In the genomic region with DNA sequence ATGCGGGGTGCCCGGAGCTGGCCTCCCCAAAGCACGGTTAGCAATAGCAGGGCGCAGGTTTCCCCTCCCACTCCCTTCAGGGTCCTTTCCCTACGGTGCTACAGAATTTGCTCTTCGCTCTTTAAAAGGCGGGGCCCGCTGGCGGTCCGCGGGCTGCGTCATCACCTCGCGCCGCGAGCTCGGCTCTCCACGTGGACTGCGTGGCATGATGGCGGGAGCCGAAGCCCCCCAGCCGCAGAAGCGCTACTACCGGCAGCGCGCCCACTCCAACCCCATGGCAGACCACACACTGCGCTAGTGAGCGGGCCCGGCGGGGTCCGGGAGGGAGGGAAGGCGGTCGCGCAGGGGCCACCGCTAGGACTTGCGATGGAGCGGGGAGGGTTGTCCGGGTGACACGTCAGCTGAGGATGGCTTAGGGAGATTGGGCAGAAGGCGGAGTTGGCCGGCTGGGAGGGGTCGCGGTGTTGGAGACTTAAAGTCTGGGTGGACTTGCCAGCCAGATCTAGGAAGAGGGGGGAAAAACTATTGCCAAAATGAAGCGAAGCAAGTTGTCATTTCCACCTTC, we compare ENCODE assay signal across 8 mouse cellular contexts. TPM values are rescaled to one million over a fixed set of nuclear protein-coding genes. Genes with fewer than 3 reads are reported as not detected.
DNase-seq lines count a peak whose midpoint lies in the region; ATAC-seq and TF ChIP-seq lines count a peak whose summit lies in the region.

No protein-coding gene starts in this region.

- peak overlapping the region; percentile 77 for H3K9ac ChIP-seq in kidney, embryonic 14.5 days (ENCODE audit: low read depth, low read length)
- H3K9ac ChIP-seq in limb, embryonic 15.5 days: peak overlapping the region; percentile 75
- peak overlapping the region; percentile 71 for H3K9ac ChIP-seq in midbrain, postnatal 0 days (replicated peaks; ENCODE audit: low read length, poor library complexity, severe bottlenecking)

- H3K4me3 ChIP-seq in bone marrow, adult 2 months (replicated peaks; ENCODE audit: control insufficient read depth, low read depth, low read length): peak overlapping the region; percentile 82
- H3K4me3 ChIP-seq in embryonic fibroblast, embryonic 13.5 days (ENCODE audit: insufficient read depth, low read length): peak overlapping the region; percentile 84
- H3K4me3 ChIP-seq in heart, embryonic 10.5 days: peak overlapping the region; percentile 98
- H3K4me3 ChIP-seq in kidney, embryonic 14.5 days (ENCODE audit: low read length): peak overlapping the region; percentile 85
- peak overlapping the region; percentile 92 for H3K4me3 ChIP-seq in limb, embryonic 15.5 days
- peak overlapping the region; percentile 79 for H3K4me3 ChIP-seq in midbrain, postnatal 0 days (ENCODE audit: low read depth, low read length)

- H3K27me3 ChIP-seq in heart, embryonic 10.5 days (ENCODE audit: insufficient read depth, poor library complexity, severe bottlenecking): peaks cover 37% of the 10 kb centered on the region
- H3K27me3 ChIP-seq in kidney, embryonic 14.5 days (ENCODE audit: control insufficient read depth, insufficient read depth, low read length): peaks cover 3% of the 10 kb centered on the region; the same call in 1 of the 2 replicates
- peaks cover 2% of the 10 kb centered on the region for H3K27me3 ChIP-seq in limb, embryonic 15.5 days
- 0 out of 2 replicates have a peak, but pooled peaks cover 4% of the 10 kb centered on the region for H3K27me3 ChIP-seq in midbrain, postnatal 0 days (ENCODE audit: insufficient read depth, low read length)

- WGBS in bone marrow, adult 2 months: 1% methylated on average over 44 of the region's 44 CpGs
- under 1% methylated on average over 44 of the region's 44 CpGs for WGBS in heart, embryonic 10.5 days
- WGBS in kidney, embryonic 14.5 days: under 1% methylated on average over 44 of the region's 44 CpGs
- under 1% methylated on average over 44 of the region's 44 CpGs for WGBS in limb, embryonic 15.5 days
- WGBS in midbrain, postnatal 0 days: under 1% methylated on average over 44 of the region's 44 CpGs

- H3K9me3 ChIP-seq in heart, embryonic 10.5 days: no peaks in the 10 kb centered on the region
- H3K9me3 ChIP-seq in kidney, embryonic 14.5 days (ENCODE audit: control insufficient read depth, low read length): no peaks in the 10 kb centered on the region
- H3K9me3 ChIP-seq in limb, embryonic 15.5 days: no peaks in the 10 kb centered on the region
- H3K9me3 ChIP-seq in midbrain, postnatal 0 days (ENCODE audit: low read length): no peaks in the 10 kb centered on the region

- peak overlapping the region; percentile 48; the same call in 1 of the 2 replicates for H3K27ac ChIP-seq in bone marrow, adult 2 months (ENCODE audit: control insufficient read depth, insufficient read depth, low read depth, low read length, poor library complexity)
- peak overlapping the region; percentile 73 for H3K27ac ChIP-seq in embryonic fibroblast, embryonic 13.5 days (ENCODE audit: insufficient read depth, low read length)
- peak overlapping the region; percentile 97 for H3K27ac ChIP-seq in heart, embryonic 10.5 days
- peak overlapping the region; percentile 73; the same call in 1 of the 2 replicates for H3K27ac ChIP-seq in kidney, embryonic 14.5 days (ENCODE audit: low read depth, low read length)
- peak overlapping the region; percentile 94 for H3K27ac ChIP-seq in limb, embryonic 15.5 days
- H3K27ac ChIP-seq in midbrain, postnatal 0 days (ENCODE audit: low read depth, low read length): peak overlapping the region; percentile 39; the same call in 1 of the 2 replicates

- TF ChIP-seq POLR2A in bone marrow, adult 2 months (IDR thresholded peaks at IDR 0.05; ENCODE audit: borderline replicate concordance, control insufficient read depth, low read depth, low read length): no peak; the same call in 1 of the 2 replicates
- TF ChIP-seq POLR2A in embryonic fibroblast, embryonic 13.5 days (IDR thresholded peaks at IDR 0.05; ENCODE audit: low read depth, low read length): peak; percentile 53

- peak; percentile 96 for DNase-seq in A20 (ENCODE audit: low read depth, low spot score)
- peak; percentile 96 for DNase-seq in heart, embryonic 10.5 days (ENCODE audit: low spot score)
- DNase-seq in midbrain, postnatal 0 days (ENCODE audit: low spot score): peak; percentile 94
- DNase-seq in spleen, postnatal 10 days (ENCODE audit: low spot score in 2 of 2): peak; percentile 71 to 87

- peak; percentile 86 for ATAC-seq in kidney, embryonic 14.5 days (ENCODE audit: low FRiP score, low TSS enrichment)
- peak; percentile 83 for ATAC-seq in limb, embryonic 15.5 days (ENCODE audit: insufficient number of reproducible peaks, low FRiP score, low TSS enrichment, low read depth)
- peak; percentile 80 for ATAC-seq in midbrain, postnatal 0 days (ENCODE audit: low FRiP score)

- peaks cover 29% of the 10 kb centered on the region for H3K36me3 ChIP-seq in heart, embryonic 10.5 days
- H3K36me3 ChIP-seq in kidney, embryonic 14.5 days (ENCODE audit: control insufficient read depth, insufficient read depth, low read length): peaks cover 16% of the 10 kb centered on the region
- peaks cover 29% of the 10 kb centered on the region for H3K36me3 ChIP-seq in limb, embryonic 15.5 days
- H3K36me3 ChIP-seq in midbrain, postnatal 0 days (ENCODE audit: insufficient read depth, low read length): no peaks in the 10 kb centered on the region

- H3K4me1 ChIP-seq in bone marrow, adult 2 months (ENCODE audit: control insufficient read depth, insufficient read depth, low read length): peaks cover 1% of the 10 kb centered on the region; the same call in 1 of the 2 replicates
- H3K4me1 ChIP-seq in embryonic fibroblast, embryonic 13.5 days (ENCODE audit: control insufficient read depth, insufficient read depth, low read length): peaks cover 3% of the 10 kb centered on the region; the same call in 1 of the 2 replicates
- H3K4me1 ChIP-seq in heart, embryonic 10.5 days: peaks cover 25% of the 10 kb centered on the region
- peaks cover 11% of the 10 kb centered on the region for H3K4me1 ChIP-seq in kidney, embryonic 14.5 days (ENCODE audit: control insufficient read depth, insufficient read depth, low read length)
- H3K4me1 ChIP-seq in limb, embryonic 15.5 days: peaks cover 14% of the 10 kb centered on the region; the same call in 1 of the 2 replicates
- H3K4me1 ChIP-seq in midbrain, postnatal 0 days (ENCODE audit: insufficient read depth, low read length): no peaks in the 10 kb centered on the region; the same call in 1 of the 2 replicates

- H3K4me2 ChIP-seq in kidney, embryonic 14.5 days (replicated peaks; ENCODE audit: low read depth, low read length): peak overlapping the region; percentile 85
- H3K4me2 ChIP-seq in limb, embryonic 15.5 days: peak overlapping the region; percentile 93
- peak overlapping the region; percentile 94 for H3K4me2 ChIP-seq in midbrain, postnatal 0 days (ENCODE audit: low read depth, low read length, poor library complexity, severe bottlenecking)

- TF ChIP-seq CTCF in bone marrow, adult 2 months (IDR thresholded peaks at IDR 0.05; ENCODE audit: control insufficient read depth, insufficient read depth, low read length): no peak
- no peak for TF ChIP-seq CTCF in embryonic fibroblast, embryonic 13.5 days (IDR thresholded peaks at IDR 0.05; ENCODE audit: borderline replicate concordance, insufficient read depth, low read length)
- TF ChIP-seq CTCF in midbrain, postnatal 0 days (IDR thresholded peaks at IDR 0.05): no peak

RNA-seq across cellular contexts. Expression of gene Eef1akmt3, which starts 0.5 kb away (rescaled TPM):
- 1.1 TPM in 1 of 2 replicates, not detected in the other for polyA plus RNA-seq in bone marrow, adult 2 months (2011; ENCODE audit: insufficient read depth, insufficient read length, low replicate concordance, missing spikeins)
- 2.2 and 3.7 TPM in 2 replicates for polyA plus RNA-seq in embryonic fibroblast, embryonic 13.5 days (2011; ENCODE audit: insufficient read length, low read depth, missing spikeins)
- polyA plus RNA-seq in heart, embryonic 10.5 days (2016; fragmentation: Nextera tagmentation; extraction: Ambion mirVana): 0.18 and 0.23 TPM in 2 replicates
- 0.39 and 0.89 TPM in 2 replicates for polyA plus RNA-seq in kidney, embryonic 14.5 days (2014; fragmentation: Nextera tagmentation; extraction: Ambion mirVana)
- 1.9 and 2.0 TPM in 2 replicates for polyA plus RNA-seq in limb, embryonic 15.5 days (2015; fragmentation: Nextera tagmentation; extraction: Ambion mirVana)
- not detected in 2 replicates for total RNA-seq in midbrain, postnatal 0 days (2014; rRNA removed)
- 0.10 and 0.16 TPM in 2 replicates for polyA plus RNA-seq in midbrain, postnatal 0 days (2015; fragmentation: Nextera tagmentation; extraction: Ambion mirVana)

RNA-seq across cellular contexts. Expression of gene Mettl1, which starts 0.6 kb away (rescaled TPM):
- polyA plus RNA-seq in bone marrow, adult 2 months (2011; ENCODE audit: insufficient read depth, insufficient read length, low replicate concordance, missing spikeins): 10.0 and 14.6 TPM in 2 replicates
- 21.8 and 24.3 TPM in 2 replicates for polyA plus RNA-seq in embryonic fibroblast, embryonic 13.5 days (2011; ENCODE audit: insufficient read length, low read depth, missing spikeins)
- polyA plus RNA-seq in heart, embryonic 10.5 days (2016; fragmentation: Nextera tagmentation; extraction: Ambion mirVana): 46.4 and 54.8 TPM in 2 replicates
- 69.5 and 78.1 TPM in 2 replicates for polyA plus RNA-seq in kidney, embryonic 14.5 days (2014; fragmentation: Nextera tagmentation; extraction: Ambion mirVana)
- polyA plus RNA-seq in limb, embryonic 15.5 days (2015; fragmentation: Nextera tagmentation; extraction: Ambion mirVana): 58.6 and 61.8 TPM in 2 replicates
- 6.5 and 8.7 TPM in 2 replicates for total RNA-seq in midbrain, postnatal 0 days (2014; rRNA removed)
- polyA plus RNA-seq in midbrain, postnatal 0 days (2015; fragmentation: Nextera tagmentation; extraction: Ambion mirVana): 19.1 TPM in 2 replicates

RNA-seq across cellular contexts. Expression of gene Cyp27b1, which starts 6.2 kb away (rescaled TPM):
- not detected in 2 replicates for polyA plus RNA-seq in bone marrow, adult 2 months (2011; ENCODE audit: insufficient read depth, insufficient read length, low replicate concordance, missing spikeins)
- not detected in 2 replicates for polyA plus RNA-seq in embryonic fibroblast, embryonic 13.5 days (2011; ENCODE audit: insufficient read length, low read depth, missing spikeins)
- polyA plus RNA-seq in heart, embryonic 10.5 days (2016; fragmentation: Nextera tagmentation; extraction: Ambion mirVana): 0.09 TPM in 1 of 2 replicates, not detected in the other
- 0.36 and 0.41 TPM in 2 replicates for polyA plus RNA-seq in kidney, embryonic 14.5 days (2014; fragmentation: Nextera tagmentation; extraction: Ambion mirVana)
- polyA plus RNA-seq in limb, embryonic 15.5 days (2015; fragmentation: Nextera tagmentation; extraction: Ambion mirVana): 0.12 and 0.32 TPM in 2 replicates
- 0.22 TPM in 1 of 2 replicates, not detected in the other for total RNA-seq in midbrain, postnatal 0 days (2014; rRNA removed)
- 0.13 TPM in 1 of 2 replicates, not detected in the other for polyA plus RNA-seq in midbrain, postnatal 0 days (2015; fragmentation: Nextera tagmentation; extraction: Ambion mirVana)

RNA-seq across cellular contexts. Expression of gene Tsfm, which starts 11.2 kb away (rescaled TPM):
- polyA plus RNA-seq in bone marrow, adult 2 months (2011; ENCODE audit: insufficient read depth, insufficient read length, low replicate concordance, missing spikeins): 9.7 and 23.6 TPM in 2 replicates
- 25.4 and 28.6 TPM in 2 replicates for polyA plus RNA-seq in embryonic fibroblast, embryonic 13.5 days (2011; ENCODE audit: insufficient read length, low read depth, missing spikeins)
- polyA plus RNA-seq in heart, embryonic 10.5 days (2016; fragmentation: Nextera tagmentation; extraction: Ambion mirVana): 114 TPM in 2 replicates
- 90.5 and 98.2 TPM in 2 replicates for polyA plus RNA-seq in kidney, embryonic 14.5 days (2014; fragmentation: Nextera tagmentation; extraction: Ambion mirVana)
- 69.6 and 71.6 TPM in 2 replicates for polyA plus RNA-seq in limb, embryonic 15.5 days (2015; fragmentation: Nextera tagmentation; extraction: Ambion mirVana)
- total RNA-seq in midbrain, postnatal 0 days (2014; rRNA removed): 29.3 and 33.8 TPM in 2 replicates
- 60.7 and 63.3 TPM in 2 replicates for polyA plus RNA-seq in midbrain, postnatal 0 days (2015; fragmentation: Nextera tagmentation; extraction: Ambion mirVana)

RNA-seq across cellular contexts. Expression of gene March9, which starts 18.1 kb away (rescaled TPM):
- polyA plus RNA-seq in bone marrow, adult 2 months (2011; ENCODE audit: insufficient read depth, insufficient read length, low replicate concordance, missing spikeins): 1.6 TPM in 1 of 2 replicates, not detected in the other
- polyA plus RNA-seq in embryonic fibroblast, embryonic 13.5 days (2011; ENCODE audit: insufficient read length, low read depth, missing spikeins): 2.8 and 3.0 TPM in 2 replicates
- 0.15 and 0.24 TPM in 2 replicates for polyA plus RNA-seq in heart, embryonic 10.5 days (2016; fragmentation: Nextera tagmentation; extraction: Ambion mirVana)
- 1.5 and 2.6 TPM in 2 replicates for polyA plus RNA-seq in kidney, embryonic 14.5 days (2014; fragmentation: Nextera tagmentation; extraction: Ambion mirVana)
- polyA plus RNA-seq in limb, embryonic 15.5 days (2015; fragmentation: Nextera tagmentation; extraction: Ambion mirVana): 1.2 and 1.7 TPM in 2 replicates
- 84.0 and 90.0 TPM in 2 replicates for total RNA-seq in midbrain, postnatal 0 days (2014; rRNA removed)
- 8.6 and 9.8 TPM in 2 replicates for polyA plus RNA-seq in midbrain, postnatal 0 days (2015; fragmentation: Nextera tagmentation; extraction: Ambion mirVana)

Comparison
In these comparisons a context has a peak if more than half of its experiments do, and no peak if none do; other contexts are left out.
1. Peak in every context shown above with its lines: DNase-seq, ATAC-seq, H3K4me3 ChIP-seq and H3K27ac ChIP-seq.
2. H3K27ac ChIP-seq: peak in every context shown above with its lines; median percentile 97 in heart, embryonic 10.5 days; 94 in limb, embryonic 15.5 days; 73 in embryonic fibroblast, embryonic 13.5 days; 73 in kidney, embryonic 14.5 days; 48 in bone marrow, adult 2 months; 39 in midbrain, postnatal 0 days.